Mouse (Mus musculus): ENCODE measurements around the gene Gm18596. TPM values are rescaled to one million over a fixed set of nuclear protein-coding genes. Genes with fewer than 3 reads are reported as not detected.
"Not testable (repeated sequence)": the region's sequence is repeated elsewhere in the genome, so short reads cannot be mapped to it uniquely, and the experiment has no call there.

Gene Gm18596
- total RNA-seq (2021): not detected

DNA sequence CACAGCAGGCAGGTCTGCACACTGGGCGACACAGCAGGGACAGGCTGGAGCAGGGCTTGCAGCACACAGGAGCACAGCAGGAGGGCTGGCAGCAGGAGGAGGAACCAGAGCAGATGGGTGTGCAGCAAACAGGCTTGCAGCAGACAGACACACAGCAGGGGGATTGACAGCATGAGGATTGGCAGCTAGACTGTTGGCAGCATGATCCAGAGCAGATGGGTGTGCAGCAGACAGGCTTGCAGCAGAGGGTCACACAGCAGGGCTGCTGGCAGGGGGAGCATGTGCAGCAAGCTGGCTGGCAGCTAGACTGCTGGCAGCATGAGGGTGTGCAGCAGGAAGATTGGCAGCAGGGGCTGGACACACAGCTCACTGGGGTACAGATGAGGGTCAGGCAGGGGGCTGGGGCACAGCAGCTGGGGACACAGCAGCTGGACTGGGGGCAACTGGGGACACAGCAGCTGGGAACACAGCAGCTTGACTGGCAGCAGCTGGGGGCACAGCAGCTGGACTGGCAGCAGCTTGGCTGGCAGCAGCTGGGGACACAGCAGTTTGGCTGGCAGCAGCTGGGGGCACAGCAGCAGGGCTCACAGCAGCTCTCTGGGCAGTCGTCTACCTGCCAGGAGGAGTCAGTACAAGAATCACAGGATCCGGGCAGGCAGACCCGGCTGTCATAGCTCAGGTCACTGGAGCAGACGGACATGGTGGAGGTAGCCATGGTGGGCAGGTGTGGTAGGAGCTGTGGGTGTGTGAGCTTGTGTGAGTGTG lies at the start of gene Gm18596:
TSS of gene Gm18596 (minus strand) at position 715 of the 765 bp plus-strand sequence.
- peak; percentile 62 for DNase-seq
- intact Hi-C loops (cut with DNase I): not testable (repeated sequence)

DNA sequence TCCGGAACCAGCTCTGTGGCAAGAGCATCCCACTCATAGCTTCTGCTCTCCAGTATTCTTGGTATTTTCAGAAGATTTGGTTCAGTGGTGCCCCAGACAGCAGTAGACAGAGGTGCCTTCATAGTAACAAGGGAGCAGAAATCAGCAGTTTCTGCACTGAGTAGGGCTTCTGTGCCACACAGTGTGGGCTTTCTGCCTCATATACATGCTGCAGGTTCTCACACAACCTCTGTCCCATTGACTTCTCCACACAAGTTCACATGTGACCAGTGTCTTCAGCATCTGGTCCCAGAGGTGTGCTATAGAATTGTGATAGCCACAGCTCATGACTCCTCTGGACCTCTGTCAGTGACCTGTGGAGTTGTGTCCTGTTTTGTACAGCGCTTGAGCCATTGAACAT lies 46.2 kb upstream of the Gm18596 start:
- intact Hi-C loops (cut with DNase I): no loop called here
- no peak for DNase-seq

DNA sequence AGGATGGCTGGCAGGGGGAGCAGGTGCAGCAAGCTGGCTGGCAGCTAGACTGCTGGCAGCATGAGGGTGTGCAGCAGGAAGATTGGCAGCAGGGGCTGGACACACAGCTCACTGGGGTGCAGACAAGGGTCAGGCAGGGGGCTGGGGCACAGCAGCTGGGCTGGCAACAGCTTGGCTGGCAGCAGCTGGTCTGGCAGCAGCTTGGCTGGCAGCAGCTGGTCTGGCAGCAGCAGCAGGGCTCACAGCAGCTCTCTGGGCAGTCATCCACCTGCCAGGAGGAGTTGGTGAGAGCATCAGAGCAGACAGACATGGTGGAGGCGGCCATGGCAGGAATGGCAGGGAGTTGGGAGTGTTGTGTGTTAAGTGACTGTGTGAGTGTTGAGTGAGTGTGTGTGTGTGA lies 45.4 kb upstream of the Gm18596 start, which contains the start of gene Gm7137:
TSS of gene Gm7137 (minus strand) at position 325 of the 400 bp plus-strand sequence.
- intact Hi-C loops (cut with DNase I): not testable (repeated sequence)
- peak; percentile 14 for DNase-seq

DNA sequence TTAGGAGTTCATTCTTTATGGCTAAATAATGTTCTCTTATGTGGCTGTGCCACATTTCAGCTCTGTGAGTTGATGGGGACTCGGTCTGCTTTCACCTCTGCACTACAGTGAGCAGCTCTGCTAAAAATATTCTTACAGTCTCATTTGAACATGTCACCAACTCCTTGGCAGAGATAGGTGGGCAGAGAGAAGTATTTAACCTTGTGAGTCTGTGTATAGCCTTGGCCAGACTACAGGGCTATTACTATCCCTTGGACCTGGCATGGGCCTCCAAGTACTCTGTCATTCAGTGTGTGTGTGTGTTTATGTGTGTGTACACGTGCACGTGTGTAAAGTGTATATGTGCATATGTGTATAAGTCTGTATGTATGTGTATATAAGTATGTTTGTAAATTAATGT lies 41.0 kb upstream of the Gm18596 start:
- DNase-seq; intact Hi-C loops (cut with DNase I): not testable (repeated sequence)

DNA sequence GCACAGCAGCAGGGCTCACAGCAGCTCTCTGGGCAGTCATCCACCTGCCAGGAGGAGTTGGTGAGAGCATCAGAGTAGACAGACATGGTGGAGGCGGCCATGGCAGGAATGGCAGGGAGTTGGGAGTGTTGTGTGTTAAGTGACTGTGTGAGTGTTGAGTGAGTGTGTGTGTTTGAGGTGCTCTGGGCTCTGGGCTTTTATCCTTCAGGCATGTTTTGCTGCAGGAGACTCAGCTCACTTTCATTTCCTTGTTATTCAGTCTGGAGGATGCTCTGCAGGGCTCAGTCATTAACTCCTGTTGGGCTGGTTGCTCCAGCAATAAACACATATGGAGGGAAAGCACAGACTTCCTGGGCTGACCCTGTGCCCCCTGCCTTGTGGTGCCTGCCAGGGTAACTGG lies 40.0 kb upstream of the Gm18596 start, which contains the start of gene Gm3250:
TSS of gene Gm3250 (minus strand) at position 101 of the 400 bp plus-strand sequence.
- intact Hi-C loops (cut with DNase I); DNase-seq: not testable (repeated sequence)

DNA sequence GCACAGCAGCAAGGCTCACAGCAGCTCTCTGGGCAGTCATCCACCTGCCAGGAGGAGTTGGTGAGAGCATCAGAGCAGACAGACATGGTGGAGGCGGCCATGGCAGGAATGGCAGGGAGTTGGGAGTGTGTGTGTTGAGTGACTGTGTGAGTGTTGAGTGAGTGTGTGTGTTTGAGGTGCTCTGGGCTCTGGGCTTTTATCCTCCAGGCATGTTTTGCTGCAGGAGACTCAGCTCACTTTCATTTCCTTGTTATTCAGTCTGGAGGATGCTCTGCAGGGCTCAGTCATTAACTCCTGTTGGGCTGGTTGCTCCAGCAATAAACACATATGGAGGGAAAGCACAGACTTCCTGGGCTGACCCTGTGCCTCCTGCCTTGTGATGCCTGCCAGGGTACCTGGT lies 34.4 kb upstream of the Gm18596 start, which contains the start of gene Gm7138:
TSS of gene Gm7138 (minus strand) at position 101 of the 400 bp plus-strand sequence.
- DNase-seq; intact Hi-C loops (cut with DNase I): not testable (repeated sequence)

DNA sequence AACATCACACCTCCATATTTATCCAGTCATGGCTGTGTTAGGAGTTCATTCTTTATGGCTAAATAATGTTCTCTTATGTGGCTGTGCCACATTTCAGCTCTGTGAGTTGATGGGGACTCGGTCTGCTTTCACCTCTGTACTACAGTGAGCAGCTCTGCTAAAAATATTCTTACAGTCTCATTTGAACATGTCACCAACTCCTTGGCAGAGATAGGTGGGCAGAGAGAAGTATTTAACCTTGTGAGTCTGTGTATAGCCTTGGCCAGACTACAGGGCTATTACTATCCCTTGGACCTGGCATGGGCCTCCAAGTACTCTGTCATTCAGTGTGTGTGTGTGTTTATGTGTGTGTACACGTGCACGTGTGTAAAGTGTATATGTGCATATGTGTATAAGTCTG lies 29.7 kb upstream of the Gm18596 start:
- intact Hi-C loops (cut with DNase I): not testable (repeated sequence)

DNA sequence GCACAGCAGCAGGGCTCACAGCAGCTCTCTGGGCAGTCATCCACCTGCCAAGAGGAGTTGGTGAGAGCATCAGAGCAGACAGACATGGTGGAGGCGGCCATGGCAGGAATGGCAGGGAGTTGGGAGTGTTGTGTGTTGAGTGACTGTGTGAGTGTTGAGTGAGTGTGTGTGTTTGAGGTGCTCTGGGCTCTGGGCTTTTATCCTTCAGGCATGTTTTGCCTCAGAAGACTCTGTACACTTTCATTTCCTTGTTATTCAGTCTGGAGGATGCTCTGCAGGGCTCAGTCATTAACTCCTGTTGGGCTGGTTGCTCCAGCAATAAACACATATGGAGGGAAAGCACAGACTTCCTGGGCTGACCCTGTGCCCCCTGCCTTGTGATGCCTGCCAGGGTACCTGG lies 28.8 kb upstream of the Gm18596 start, which contains the start of gene Gm3238:
TSS of gene Gm3238 (minus strand) at position 101 of the 400 bp plus-strand sequence.
- intact Hi-C loops (cut with DNase I); DNase-seq: not testable (repeated sequence)

More for the DNA sequence above, 29.7 kb upstream of the Gm18596 start:
- not testable (repeated sequence) for DNase-seq

DNA sequence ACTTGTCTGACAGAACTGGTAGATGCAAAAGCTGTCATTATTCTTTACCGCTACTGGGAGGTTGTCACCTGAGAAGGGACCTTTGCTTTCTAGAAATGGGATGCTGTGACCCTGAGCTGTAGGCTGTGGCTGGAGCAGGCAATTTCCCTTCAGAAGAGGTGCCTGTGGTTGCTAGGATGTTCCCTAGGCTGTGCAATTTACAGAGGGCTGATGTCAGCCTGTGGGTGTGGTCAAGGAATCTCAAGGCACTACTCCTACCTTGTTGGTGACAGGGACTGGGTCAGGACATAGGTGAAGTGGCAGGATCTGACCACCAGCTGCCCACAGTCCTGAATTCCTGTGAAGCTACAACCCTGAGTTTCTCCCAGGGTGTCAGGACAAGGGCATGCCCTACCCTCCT lies 27.3 kb upstream of the Gm18596 start:
- intact Hi-C loops (cut with DNase I): no loop called here
- no peak for DNase-seq

DNA sequence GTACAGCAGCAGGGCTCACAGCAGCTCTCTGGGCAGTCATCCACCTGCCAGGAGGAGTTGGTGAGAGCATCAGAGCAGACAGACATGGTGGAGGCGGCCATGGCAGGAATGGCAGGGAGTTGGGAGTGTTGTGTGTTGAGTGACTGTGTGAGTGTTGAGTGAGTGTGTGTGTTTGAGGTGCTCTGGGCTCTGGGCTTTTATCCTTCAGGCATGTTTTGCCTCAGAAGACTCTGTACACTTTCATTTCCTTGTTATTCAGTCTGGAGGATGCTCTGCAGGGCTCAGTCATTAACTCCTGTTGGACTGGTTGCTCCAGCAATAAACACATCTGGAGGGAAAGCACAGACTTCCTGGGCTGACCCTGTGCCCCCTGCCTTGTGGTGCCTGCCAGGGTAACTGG lies 17.1 kb upstream of the Gm18596 start, which contains the start of gene Gm3233:
TSS of gene Gm3233 (minus strand) at position 101 of the 400 bp plus-strand sequence.
- DNase-seq; intact Hi-C loops (cut with DNase I): not testable (repeated sequence)

DNA sequence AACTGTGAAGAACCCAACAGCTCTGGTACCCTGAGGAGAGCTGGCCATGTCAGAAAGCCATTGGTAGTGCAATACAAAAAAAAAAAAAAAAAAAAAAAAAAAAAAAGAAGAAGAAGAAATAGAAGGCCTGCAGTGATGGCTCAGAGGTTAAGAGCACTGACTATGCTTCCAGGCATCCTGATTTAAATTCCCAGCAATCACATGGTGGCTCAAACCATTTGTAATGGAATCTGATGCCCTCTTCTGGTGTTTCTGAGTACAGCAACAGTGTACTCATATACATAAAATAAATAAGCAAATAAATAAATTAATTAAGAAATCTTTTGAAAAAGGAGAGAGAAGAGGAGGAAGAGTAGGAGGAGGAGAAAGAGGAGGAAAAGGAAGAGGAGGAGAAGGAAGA lies 11.0 kb upstream of the Gm18596 start:
- DNase-seq: no peak

DNA sequence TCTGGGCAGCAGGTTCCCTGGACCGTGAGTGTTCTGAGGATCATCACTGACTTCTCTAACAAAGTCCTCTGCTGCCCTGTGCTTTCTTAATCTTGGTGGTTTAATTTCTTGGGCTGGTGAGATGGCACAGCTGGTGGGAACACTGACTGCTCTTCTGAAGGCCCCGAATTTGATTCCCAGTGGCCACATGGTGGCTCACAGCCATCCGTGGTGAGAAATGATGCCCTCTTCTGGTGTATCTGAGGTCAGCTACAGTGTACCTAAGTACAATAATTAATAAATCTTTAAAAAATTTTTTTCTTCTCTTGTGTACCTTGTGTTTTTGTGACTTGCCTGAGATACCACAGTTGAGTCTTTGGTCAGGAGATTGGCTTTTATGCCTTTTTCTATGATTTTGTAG lies 9.9 kb upstream of the Gm18596 start:
- intact Hi-C loops (cut with DNase I); DNase-seq: not testable (repeated sequence)

More for the DNA sequence above, 11.0 kb upstream of the Gm18596 start:
- intact Hi-C loops (cut with DNase I): no loop called here

DNA sequence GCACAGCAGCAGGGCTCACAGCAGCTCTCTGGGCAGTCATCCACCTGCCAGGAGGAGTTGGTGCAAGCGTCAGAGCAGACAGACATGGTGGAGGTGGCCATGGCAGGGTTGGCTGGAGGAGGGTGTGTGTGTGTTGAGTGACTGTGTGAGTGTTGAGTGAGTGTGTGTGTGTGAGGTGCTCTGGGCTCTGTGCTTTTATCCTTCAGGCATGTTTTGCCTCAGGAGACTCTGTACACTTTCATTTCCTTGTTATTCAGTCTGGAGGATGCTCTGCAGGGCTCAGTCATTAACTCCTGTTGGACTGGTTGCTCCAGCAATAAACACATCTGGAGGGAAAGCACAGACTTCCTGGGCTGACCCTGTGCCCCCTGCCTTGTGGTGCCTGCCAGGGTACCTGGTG lies 8.8 kb upstream of the Gm18596 start, which contains the start of gene Gm9736:
TSS of gene Gm9736 (minus strand) at position 101 of the 400 bp plus-strand sequence.
- DNase-seq; intact Hi-C loops (cut with DNase I): not testable (repeated sequence)

DNA sequence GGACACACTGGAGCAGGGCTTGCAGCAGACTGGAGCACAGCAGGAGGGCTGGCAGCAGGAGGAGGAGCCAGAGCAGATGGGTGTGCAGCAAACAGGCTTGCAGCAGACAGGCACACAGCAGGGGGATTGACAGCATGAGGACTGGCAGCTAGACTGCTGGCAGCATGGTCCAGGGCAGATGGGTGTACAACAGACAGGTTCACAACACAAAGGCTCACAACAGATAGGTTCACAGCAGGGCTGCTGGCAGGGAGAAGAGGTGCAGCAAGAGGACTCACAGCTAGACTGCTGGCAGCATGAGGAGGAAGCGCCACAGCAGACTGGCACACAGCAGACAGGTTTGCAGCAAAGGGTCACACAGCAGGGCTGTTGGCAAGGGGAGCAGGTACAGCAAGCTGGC lies 8.2 kb upstream of the Gm18596 start:
- DNase-seq: peak; percentile 38
- intact Hi-C loops (cut with DNase I): not testable (repeated sequence)

DNA sequence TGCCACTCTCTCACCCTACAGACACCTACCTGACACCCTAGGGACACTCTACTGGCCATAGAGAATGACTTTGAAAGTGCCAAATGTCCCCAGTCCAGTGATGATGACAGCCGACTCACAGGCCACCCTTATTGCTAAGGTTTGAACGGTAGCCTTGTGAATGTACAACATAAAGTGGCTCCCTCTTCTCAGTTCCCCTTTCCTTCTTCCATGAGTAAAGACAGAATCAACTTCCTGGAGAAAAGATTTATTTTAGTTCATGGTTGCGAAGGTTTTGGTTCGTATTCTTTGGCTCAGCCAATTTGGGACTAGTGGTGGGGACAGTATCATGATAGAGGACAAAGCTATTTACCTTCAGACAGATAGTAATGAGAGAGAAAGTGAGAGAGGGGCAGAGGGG lies 3.5 kb downstream of the Gm18596 start:
- intact Hi-C loops (cut with DNase I): no loop called here
- no peak for DNase-seq

DNA sequence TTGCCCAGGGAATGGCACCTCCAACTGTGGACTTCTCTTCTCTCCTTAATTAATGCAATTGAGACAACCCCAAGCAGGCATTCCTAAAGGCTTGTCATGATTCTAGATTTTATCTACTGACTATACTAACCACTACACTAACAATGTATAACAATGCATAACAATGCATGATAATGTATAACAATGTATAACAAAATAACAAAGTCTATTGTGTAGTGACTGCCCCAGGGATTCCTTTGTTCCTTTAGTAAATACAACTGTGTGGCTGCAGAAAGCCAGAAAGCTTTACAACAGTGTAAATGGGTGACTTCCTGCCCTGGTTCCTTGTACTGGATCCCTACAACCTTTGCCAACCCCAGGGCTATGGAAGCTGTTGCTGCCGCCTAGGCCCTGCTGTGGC lies 6.5 kb downstream of the Gm18596 start:
- intact Hi-C loops (cut with DNase I): no loop called here
- no peak for DNase-seq

DNA sequence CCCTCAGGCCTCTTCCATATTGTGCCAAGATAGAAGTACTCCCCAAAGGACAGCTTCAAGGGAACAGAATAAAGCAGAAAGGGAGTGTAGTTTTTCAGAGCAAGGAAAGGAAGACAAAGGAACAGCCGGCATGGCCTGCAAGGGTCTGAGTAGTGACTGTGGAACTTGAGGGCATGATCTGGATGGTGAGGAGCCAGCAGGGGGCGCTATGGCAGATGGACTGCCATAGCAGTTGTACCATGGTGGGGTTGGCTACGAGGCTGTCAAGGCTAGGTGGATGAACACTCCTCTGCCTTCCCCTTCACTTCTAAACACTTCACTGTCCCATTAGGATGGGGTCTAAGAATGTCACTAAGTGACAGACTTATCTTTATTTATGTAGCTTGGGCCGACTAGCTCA lies 13.2 kb downstream of the Gm18596 start:
- intact Hi-C loops (cut with DNase I): no loop called here
- DNase-seq: no peak

DNA sequence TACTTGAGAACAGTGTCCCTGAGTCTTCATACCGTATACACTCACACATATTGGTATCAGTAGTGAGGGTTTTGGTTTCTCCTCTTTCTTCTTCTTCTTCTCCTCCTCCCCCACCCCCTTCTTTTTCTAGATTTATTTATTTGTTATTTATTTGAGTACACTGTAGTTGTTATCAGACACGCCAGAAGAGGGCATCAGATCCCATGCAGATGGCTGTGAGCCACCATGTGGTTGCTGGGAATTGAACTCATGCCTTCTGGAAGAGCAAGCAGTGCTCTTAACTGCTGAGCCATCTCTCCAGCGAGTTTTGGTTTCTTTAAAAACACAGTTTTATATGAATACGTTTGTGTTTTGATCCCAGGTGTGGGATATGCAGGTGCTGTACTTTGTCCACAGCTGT lies 14.2 kb downstream of the Gm18596 start:
- no peak for DNase-seq
- intact Hi-C loops (cut with DNase I): no loop called here

DNA sequence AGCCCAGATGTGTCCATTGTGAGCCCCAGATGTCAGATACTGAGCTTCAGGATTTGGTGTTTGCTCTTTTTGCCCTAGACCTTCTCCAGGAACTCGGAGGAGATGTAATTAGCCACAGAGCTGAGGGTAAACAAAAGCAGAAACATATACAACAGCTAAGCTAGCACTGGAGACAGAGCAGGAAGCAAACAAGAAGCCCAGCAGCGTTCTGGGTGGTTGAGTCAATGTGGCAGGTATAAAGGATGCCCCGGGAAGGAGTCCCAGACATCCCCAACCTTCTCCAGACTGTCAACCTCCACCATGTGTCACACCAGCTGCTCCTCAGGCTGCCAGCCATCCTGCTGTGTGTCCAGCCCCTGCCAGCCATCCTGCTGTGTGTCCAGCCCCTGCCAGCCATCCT lies 16.3 kb downstream of the Gm18596 start, which contains the start of gene Gm10100:
TSS of gene Gm10100 (plus strand) at position 301 of the 400 bp plus-strand sequence.
- DNase-seq: no peak
- intact Hi-C loops (cut with DNase I): no loop called here

DNA sequence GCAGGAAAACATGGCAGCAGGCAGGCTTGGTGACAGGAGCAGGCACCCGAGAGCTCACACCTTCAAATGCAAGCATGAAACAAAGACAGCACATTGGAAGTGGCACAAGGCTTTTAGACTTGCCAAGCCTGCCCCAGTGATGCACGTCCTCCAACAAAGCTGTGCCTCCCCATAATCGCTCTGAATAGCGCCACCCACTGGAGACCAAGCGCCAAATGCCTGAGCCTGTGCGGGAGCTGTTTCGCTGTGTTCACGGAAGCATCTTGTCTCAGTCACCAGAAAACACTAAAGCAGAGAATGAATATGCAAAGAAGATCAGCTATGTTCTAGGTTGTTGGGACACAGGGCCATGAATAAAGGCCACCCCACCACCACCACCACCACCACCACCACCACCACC lies 17.6 kb downstream of the Gm18596 start:
- intact Hi-C loops (cut with DNase I): no loop called here
- no peak for DNase-seq

DNA sequence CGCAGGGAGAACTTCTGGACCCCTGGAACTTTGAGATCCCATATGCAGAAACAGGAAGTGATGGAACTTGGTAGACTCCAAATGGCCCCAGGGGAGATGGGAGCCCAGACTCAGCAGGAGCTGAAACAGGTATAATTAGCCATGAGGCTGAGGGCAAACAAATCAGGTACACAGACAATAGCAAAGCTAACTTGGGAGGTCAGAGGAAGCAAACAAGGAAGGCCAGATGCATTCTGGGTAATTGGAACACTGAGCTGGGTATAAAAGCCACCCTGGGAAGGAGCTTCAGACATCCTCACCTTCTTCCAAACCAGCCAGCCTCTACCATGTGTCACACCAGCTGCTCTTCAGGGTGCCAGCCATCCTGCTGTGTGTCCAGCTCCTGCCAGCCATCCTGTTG lies 22.1 kb downstream of the Gm18596 start, which contains the start of gene Krtap12-1:
TSS of gene Krtap12-1 (plus strand) at position 301 of the 400 bp plus-strand sequence.
- DNase-seq; intact Hi-C loops (cut with DNase I): not testable (repeated sequence)

DNA sequence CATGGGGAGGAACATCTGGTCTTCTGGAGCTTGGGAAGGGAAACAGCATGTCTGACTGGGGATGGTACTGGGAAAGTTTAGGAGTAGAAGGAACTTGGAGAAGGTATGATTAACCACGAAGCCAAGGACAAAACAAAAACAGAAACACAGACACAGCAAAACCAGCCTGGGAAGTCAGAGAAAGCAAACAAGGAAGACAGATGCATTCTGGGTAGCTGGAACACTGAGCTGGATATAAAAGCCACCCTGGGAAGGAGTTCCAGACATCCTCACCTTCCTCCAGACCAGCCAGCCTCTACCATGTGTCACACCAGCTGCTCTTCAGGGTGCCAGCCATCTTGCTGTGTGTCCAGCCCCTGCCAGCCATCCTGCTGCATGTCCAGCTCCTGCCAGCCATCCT lies 26.9 kb downstream of the Gm18596 start, which contains the start of gene Gm10142:
TSS of gene Gm10142 (plus strand) at position 301 of the 400 bp plus-strand sequence.
- intact Hi-C loops (cut with DNase I): no loop called here
- DNase-seq: no peak

Data from left cerebral cortex, postnatal 4 days (tissue).